Mouse (Mus musculus) embryonic facial prominence, embryonic 11.5 days (tissue): ENCODE measurements around the gene Plk1. TPM values are rescaled to one million over a fixed set of nuclear protein-coding genes. Genes with fewer than 3 reads are reported as not detected.

ENCODE experiments used
- ATAC-seq: fragments of 200-750 bp; cut with Nextera tagmentation; replicated peaks from 2 replicates; pipeline ENCODE4 v1.8.0; 2017; ENCODE audit warnings: low read depth; ENCODE audit not compliant: insufficient number of reproducible peaks, low FRiP score, low TSS enrichment
- DNase-seq: peaks from one replicate; pipeline ENCODE4 v3.0.0-alpha.2; 2015; ENCODE audit warnings: low spot score
- H3K27ac ChIP-seq: fragments of 300-500 bp; sonication (generic); replicated peaks from 2 replicates; pipeline ENCODE4 v1.5.1; 2014; ENCODE audit warnings: mild to moderate bottlenecking, low read depth, low read length, control low read depth
- H3K27me3 ChIP-seq: fragments of 300-500 bp; sonication (generic); 2 replicates; pipeline ENCODE4 v1.6.1; 2014; ENCODE audit warnings: mild to moderate bottlenecking, low read length, moderate library complexity, mixed read lengths; ENCODE audit not compliant: control insufficient read depth, insufficient read depth
- H3K36me3 ChIP-seq: fragments of 300-500 bp; sonication (generic); replicated peaks from 2 replicates; pipeline ENCODE4 v1.6.1; 2014; ENCODE audit warnings: low read depth, mild to moderate bottlenecking, low read length, moderate library complexity, mixed read lengths; ENCODE audit not compliant: control insufficient read depth, insufficient read depth
- H3K4me1 ChIP-seq: fragments of 300-500 bp; sonication (generic); 2 replicates; pipeline ENCODE4 v1.6.1; 2014; ENCODE audit warnings: low read length, mixed read lengths; ENCODE audit not compliant: control insufficient read depth, insufficient read depth
- H3K4me2 ChIP-seq: fragments of 300-500 bp; sonication (generic); 2 replicates; pipeline ENCODE4 v1.6.1; 2014; ENCODE audit warnings: low read depth, mild to moderate bottlenecking, control low read depth, low read length, moderate library complexity
- H3K4me3 ChIP-seq: fragments of 300-500 bp; sonication (generic); 2 replicates; pipeline ENCODE4 v1.5.1; 2014; ENCODE audit warnings: low read depth, low read length, control low read depth
- H3K9ac ChIP-seq: fragments of 300-500 bp; sonication (generic); replicated peaks from 2 replicates; pipeline ENCODE4 v1.6.1; 2014; ENCODE audit warnings: mild to moderate bottlenecking, control low read depth, low read length
- H3K9me3 ChIP-seq: fragments of 300-500 bp; sonication (generic); replicated peaks from 2 replicates; pipeline ENCODE4 v1.6.1; 2016; ENCODE audit warnings: mild to moderate bottlenecking, low read length, inconsistent platforms, mixed read lengths; ENCODE audit not compliant: control insufficient read depth
- WGBS: fragments of 180-500 bp; shearing (Covaris S2); extraction: QIAGEN DNeasy Blood & Tissue Kit; methylation state at CpG from one replicate; pipeline ENCODE4 v1.1.7; 2014; 5-methylcytosine and 5-hydroxymethylcytosine counted together
- polyA plus RNA-seq: library from polyadenylated mRNA; unstranded; fragments of >200 nt; fragmentation: Nextera tagmentation; extraction: Ambion mirVana; gene quantifications from 2 replicates; pipeline ENCODE4 v1.2.1, GENCODE M21; 2014

Plk1 gene
- polyA plus RNA-seq, 1 experiment from 2014 or later: 119 TPM

- DNase-seq (peak; percentile 13), ATAC-seq (no peak)
- Histone ChIP-seq H3K9ac (no peak overlapping the region), H3K4me3 (no peak overlapping the region), H3K27me3 (no peaks in the 10 kb centered on the region), H3K27ac (no peak overlapping the region), H3K9me3 (no peaks in the 10 kb centered on the region), H3K36me3 (no peaks in the 10 kb centered on the region; the same call in none of the 2 replicates), H3K4me1 (no peaks in the 10 kb centered on the region), H3K4me2 (no peak overlapping the region)
- WGBS: 75% methylated on average over 10 of the region's 10 CpGs
Measured at GRCm38 (mm10) chr7:122135070-122135469, 24.2 kb upstream of the Plk1 start.

- Histone ChIP-seq H3K9me3 (no peaks in the 10 kb centered on the region), H3K36me3 (no peaks in the 10 kb centered on the region; the same call in none of the 2 replicates), H3K4me3 (no peak overlapping the region), H3K4me1 (no peaks in the 10 kb centered on the region), H3K9ac (no peak overlapping the region), H3K27me3 (no peaks in the 10 kb centered on the region), H3K27ac (no peak overlapping the region), H3K4me2 (no peak overlapping the region)
- no peak for ATAC-seq
- DNase-seq: no peak
Measured at GRCm38 (mm10) chr7:122137071-122137470, 22.2 kb upstream of the Plk1 start.

- H3K4me3 ChIP-seq: no peak overlapping the region
- H3K9ac ChIP-seq: no peak overlapping the region
- ATAC-seq (no peak), DNase-seq (no peak)
- H3K27ac ChIP-seq: no peak overlapping the region
- H3K4me2 ChIP-seq: no peak overlapping the region
- WGBS: 93% methylated on average over 5 of the region's 5 CpGs
- H3K36me3 ChIP-seq: no peaks in the 10 kb centered on the region; the same call in none of the 2 replicates
- no peaks in the 10 kb centered on the region for H3K9me3 ChIP-seq
- no peaks in the 10 kb centered on the region for H3K27me3 ChIP-seq
- no peaks in the 10 kb centered on the region for H3K4me1 ChIP-seq
Measured at GRCm38 (mm10) chr7:122138190-122138589, 21.0 kb upstream of the Plk1 start.

- H3K4me1 ChIP-seq: no peaks in the 10 kb centered on the region
- H3K4me2 ChIP-seq: no peak overlapping the region
- H3K36me3 ChIP-seq: no peaks in the 10 kb centered on the region; the same call in none of the 2 replicates
- no peaks in the 10 kb centered on the region for H3K9me3 ChIP-seq
- no peaks in the 10 kb centered on the region for H3K27me3 ChIP-seq
- no peak for ATAC-seq
- DNase-seq: no peak
- no peak overlapping the region for H3K27ac ChIP-seq
- no peak overlapping the region for H3K9ac ChIP-seq
- no peak overlapping the region for H3K4me3 ChIP-seq
Measured at GRCm38 (mm10) chr7:122140991-122141390, 18.2 kb upstream of the Plk1 start.

GRCm38 (mm10) chr7:122152473-122152872, 6.8 kb upstream of the Plk1 start:
- no peaks in the 10 kb centered on the region for H3K9me3 ChIP-seq
- DNase-seq (no peak), ATAC-seq (no peak)
- H3K4me2 ChIP-seq: no peak overlapping the region
- no peaks in the 10 kb centered on the region for H3K27me3 ChIP-seq
- no peaks in the 10 kb centered on the region for H3K4me1 ChIP-seq
- no peak overlapping the region for H3K27ac ChIP-seq
- H3K36me3 ChIP-seq: 0 out of 2 replicates have a peak, but pooled peaks cover 1% of the 10 kb centered on the region
- WGBS: 88% methylated on average over 4 of the region's 4 CpGs
- H3K9ac ChIP-seq: no peak overlapping the region
- H3K4me3 ChIP-seq: no peak overlapping the region

- Histone ChIP-seq H3K4me2 (peak overlapping the region; percentile 88), H3K27me3 (no peaks in the 10 kb centered on the region), H3K36me3 (no peaks in the 10 kb centered on the region; the same call in none of the 2 replicates), H3K4me1 (peaks cover 4% of the 10 kb centered on the region; the same call in 1 of the 2 replicates), H3K9me3 (no peaks in the 10 kb centered on the region), H3K27ac (peak overlapping the region; percentile 87), H3K4me3 (peak overlapping the region; percentile 73), H3K9ac (peak overlapping the region; percentile 79)
- WGBS: 6% methylated on average over 13 of the region's 13 CpGs
- DNase-seq: no peak
- ATAC-seq: peak; percentile 5; the same call in 1 of the 2 replicates
Measured at GRCm38 (mm10) chr7:122158488-122158887, 751 bp upstream of the Plk1 start.

GRCm38 (mm10) chr7:122160037-122160436, 798 bp downstream of the Plk1 start:
- Histone ChIP-seq H3K27ac (peak overlapping the region; percentile 72), H3K4me3 (peak overlapping the region; percentile 73), H3K4me1 (peaks cover 4% of the 10 kb centered on the region; the same call in 1 of the 2 replicates), H3K4me2 (peak overlapping the region; percentile 78), H3K27me3 (no peaks in the 10 kb centered on the region), H3K9ac (peak overlapping the region; percentile 79), H3K36me3 (peaks cover 5% of the 10 kb centered on the region), H3K9me3 (no peaks in the 10 kb centered on the region)
- DNase-seq (peak; percentile 33), ATAC-seq (no peak)
- WGBS: under 1% methylated on average over 12 of the region's 12 CpGs

- no peak for DNase-seq
- Histone ChIP-seq H3K9me3 (no peaks in the 10 kb centered on the region), H3K27ac (no peak overlapping the region), H3K4me3 (no peak overlapping the region), H3K36me3 (peaks cover 25% of the 10 kb centered on the region), H3K4me1 (peaks cover 4% of the 10 kb centered on the region; the same call in 1 of the 2 replicates), H3K4me2 (no peak overlapping the region), H3K27me3 (no peaks in the 10 kb centered on the region), H3K9ac (no peak overlapping the region)
- ATAC-seq: no peak
- WGBS: 91% methylated on average over 8 of the region's 8 CpGs
Measured at GRCm38 (mm10) chr7:122163766-122164165, 4.5 kb downstream of the Plk1 start.
